Mouse (Mus musculus) midbrain, embryonic 12.5 days (tissue): ENCODE data around the gene Nphp4. TPM values are rescaled to one million over a fixed set of nuclear protein-coding genes. Genes with fewer than 3 reads are reported as not detected.

Experiments
- ATAC-seq: fragments of 200-750 bp; cut with Nextera tagmentation; 2 replicates; pipeline ENCODE4 v1.8.0; 2017; ENCODE audit warnings: low read depth, moderate TSS enrichment, moderate library complexity; ENCODE audit not compliant: low FRiP score
- H3K27ac ChIP-seq: fragments of 300-500 bp; sonication (generic); replicated peaks from 2 replicates; pipeline ENCODE4 v1.5.1; 2016; ENCODE audit warnings: mild to moderate bottlenecking
- H3K27me3 ChIP-seq: fragments of 300-500 bp; sonication (generic); 2 replicates; pipeline ENCODE4 v1.6.1; 2016; ENCODE audit warnings: mild to moderate bottlenecking
- H3K36me3 ChIP-seq: fragments of 300-500 bp; sonication (generic); 2 replicates; pipeline ENCODE4 v1.6.1; 2016
- H3K4me1 ChIP-seq: fragments of 300-500 bp; sonication (generic); 2 replicates; pipeline ENCODE4 v1.6.1; 2016
- H3K4me2 ChIP-seq: fragments of 300-500 bp; sonication (generic); replicated peaks from 2 replicates; pipeline ENCODE4 v1.6.1; 2016; ENCODE audit warnings: mild to moderate bottlenecking, moderate library complexity
- H3K4me3 ChIP-seq: fragments of 300-500 bp; sonication (generic); 2 replicates; pipeline ENCODE4 v1.5.1; 2016; ENCODE audit warnings: mild to moderate bottlenecking
- H3K9ac ChIP-seq: fragments of 300-500 bp; sonication (generic); replicated peaks from 2 replicates; pipeline ENCODE4 v1.6.1; 2016; ENCODE audit warnings: mild to moderate bottlenecking, moderate library complexity
- H3K9me3 ChIP-seq: fragments of 300-500 bp; sonication (generic); 2 replicates; pipeline ENCODE4 v1.6.1; 2016; ENCODE audit warnings: mild to moderate bottlenecking
- WGBS: fragments of 180-500 bp; shearing (Covaris S2); methylation state at CpG from one replicate; pipeline ENCODE4 v1.1.7; 2016; 5-methylcytosine and 5-hydroxymethylcytosine counted together
- polyA plus RNA-seq: library from polyadenylated mRNA; unstranded; fragments of >200 nt; fragmentation: Nextera tagmentation; extraction: Ambion mirVana; gene quantifications from 2 replicates; pipeline ENCODE4 v1.2.1, GENCODE M21; 2016

The Nphp4 gene
- polyA plus RNA-seq, 1 experiment from 2014 or later: 8.1 TPM

DNA sequence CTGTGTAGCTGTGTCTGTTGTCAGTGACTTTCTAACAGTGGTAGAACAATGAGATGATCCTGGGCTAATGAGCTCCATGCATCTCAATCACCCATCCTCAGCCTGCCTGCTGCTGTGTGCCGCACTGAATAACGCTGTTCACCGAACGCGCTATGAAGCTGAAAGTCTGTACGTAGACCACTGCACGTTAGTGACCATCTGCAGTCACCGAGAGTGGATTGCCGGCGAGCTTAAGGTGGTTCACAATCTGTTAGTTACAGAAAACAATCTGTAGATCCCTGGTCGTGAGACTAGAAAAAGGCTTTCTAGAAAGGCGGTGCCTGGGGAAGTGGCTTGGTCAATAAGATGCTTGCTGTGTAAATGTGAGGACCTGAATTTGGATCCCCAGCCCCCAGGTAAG, 22.4 kb upstream of the Nphp4 start:
- 83% methylated on average over 12 of the region's 12 CpGs for WGBS

GRCm38 (mm10) chr4:152456609-152457008, 19.9 kb upstream of the Nphp4 start:
- H3K9me3 ChIP-seq: no peaks in the 10 kb centered on the region
- H3K36me3 ChIP-seq: no peaks in the 10 kb centered on the region
- ATAC-seq: no peak
- no peak overlapping the region for H3K27ac ChIP-seq
- WGBS: 90% methylated on average over 18 of the region's 18 CpGs
- H3K9ac ChIP-seq: no peak overlapping the region
- peaks cover 11% of the 10 kb centered on the region for H3K4me1 ChIP-seq
- H3K4me2 ChIP-seq: no peak overlapping the region
- H3K4me3 ChIP-seq: no peak overlapping the region
- H3K27me3 ChIP-seq: no peaks in the 10 kb centered on the region

More for the DNA sequence above, 22.4 kb upstream of the Nphp4 start:
- H3K4me1 ChIP-seq: peaks cover 11% of the 10 kb centered on the region
- no peak for ATAC-seq
- no peak overlapping the region for H3K4me2 ChIP-seq
- H3K36me3 ChIP-seq: no peaks in the 10 kb centered on the region
- H3K27me3 ChIP-seq: no peaks in the 10 kb centered on the region
- no peaks in the 10 kb centered on the region for H3K9me3 ChIP-seq
- H3K9ac ChIP-seq: no peak overlapping the region
- no peak overlapping the region for H3K4me3 ChIP-seq
- H3K27ac ChIP-seq: no peak overlapping the region

GRCm38 (mm10) chr4:152457673-152458072, 18.8 kb upstream of the Nphp4 start:
- peaks cover 10% of the 10 kb centered on the region for H3K4me1 ChIP-seq
- H3K9me3 ChIP-seq: no peaks in the 10 kb centered on the region
- no peak overlapping the region for H3K9ac ChIP-seq
- no peak overlapping the region for H3K4me3 ChIP-seq
- no peaks in the 10 kb centered on the region for H3K36me3 ChIP-seq
- no peak overlapping the region for H3K4me2 ChIP-seq
- H3K27ac ChIP-seq: no peak overlapping the region
- H3K27me3 ChIP-seq: no peaks in the 10 kb centered on the region
- no peak for ATAC-seq
- 94% methylated on average over 4 of the region's 4 CpGs for WGBS

DNA sequence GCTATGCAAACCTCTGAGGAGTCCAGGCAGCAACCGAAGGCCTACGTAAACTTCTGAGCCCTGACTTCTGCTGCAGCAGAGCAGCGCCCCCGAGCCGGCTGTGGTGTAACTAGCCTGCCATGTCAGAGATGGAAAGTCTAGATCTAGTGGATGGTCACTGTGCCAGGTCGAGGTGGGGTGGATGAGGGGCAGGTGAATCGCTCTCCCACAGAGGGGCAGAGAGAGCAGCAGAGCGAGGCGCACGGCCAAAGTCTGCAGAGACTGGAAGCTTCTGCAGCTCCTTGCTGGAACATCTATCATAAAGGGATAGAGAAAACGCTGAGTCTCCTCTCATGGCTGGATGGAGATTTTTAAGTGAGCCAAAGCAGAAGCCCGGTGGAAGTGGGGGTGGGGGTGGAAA, 14.0 kb upstream of the Nphp4 start:
- Histone ChIP-seq H3K36me3 (no peaks in the 10 kb centered on the region), H3K9ac (no peak overlapping the region), H3K9me3 (no peaks in the 10 kb centered on the region), H3K4me3 (no peak overlapping the region), H3K27me3 (0 out of 2 replicates have a peak, but pooled peaks cover 8% of the 10 kb centered on the region), H3K4me1 (peaks cover 18% of the 10 kb centered on the region), H3K27ac (no peak overlapping the region), H3K4me2 (no peak overlapping the region)
- ATAC-seq: no peak
- WGBS: 88% methylated on average over 12 of the region's 12 CpGs

DNA sequence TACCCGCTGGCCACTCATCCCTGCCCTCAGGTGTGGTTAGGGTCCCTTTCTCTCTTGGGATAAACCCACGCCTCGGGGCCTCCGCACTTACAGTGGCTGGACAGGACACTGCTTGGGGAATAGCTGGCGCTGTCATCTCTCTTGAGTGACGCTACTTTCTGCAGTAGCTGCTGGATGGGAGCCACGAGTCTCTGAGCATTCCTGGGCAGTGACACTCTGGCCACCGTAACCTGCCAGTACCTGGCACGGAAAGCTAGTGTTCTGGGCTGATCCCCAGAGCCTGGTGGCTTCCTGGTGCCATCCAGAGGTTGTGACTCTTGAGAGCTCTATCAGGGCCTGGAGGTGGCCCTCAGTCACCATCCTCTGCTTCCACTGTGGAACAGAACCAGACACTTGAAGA, 13.4 kb upstream of the Nphp4 start:
- 0 out of 2 replicates have a peak, but pooled peaks cover 8% of the 10 kb centered on the region for H3K27me3 ChIP-seq
- peaks cover 18% of the 10 kb centered on the region for H3K4me1 ChIP-seq
- no peak overlapping the region for H3K27ac ChIP-seq
- no peaks in the 10 kb centered on the region for H3K9me3 ChIP-seq
- no peak overlapping the region for H3K4me3 ChIP-seq
- WGBS: 90% methylated on average over 9 of the region's 9 CpGs
- no peak overlapping the region for H3K9ac ChIP-seq
- H3K4me2 ChIP-seq: no peak overlapping the region
- no peaks in the 10 kb centered on the region for H3K36me3 ChIP-seq
- no peak for ATAC-seq

DNA sequence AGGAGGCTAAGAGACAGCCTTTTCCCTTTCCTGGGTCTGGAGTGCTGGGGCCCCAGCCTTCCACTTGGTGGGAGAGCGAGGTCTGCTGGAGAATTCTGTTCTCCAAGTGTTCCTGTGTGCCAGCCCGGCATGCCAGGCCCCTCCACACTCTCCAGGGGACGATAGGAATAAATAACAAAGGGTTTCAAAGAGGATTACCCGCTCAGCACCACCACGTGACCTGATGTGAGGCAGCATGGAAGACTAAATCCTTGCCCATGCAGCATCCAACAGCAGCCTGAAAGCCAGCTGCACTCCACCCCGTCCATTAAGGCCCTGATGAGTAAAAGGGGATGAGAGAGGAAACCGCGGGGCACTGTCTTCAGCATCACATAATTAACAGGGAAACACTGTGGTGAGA, 11.4 kb upstream of the Nphp4 start:
- H3K36me3 ChIP-seq: no peaks in the 10 kb centered on the region
- 0 out of 2 replicates have a peak overlapping the region, but pooled peaks have one; percentile 20 for H3K9ac ChIP-seq
- peak overlapping the region; percentile 78 for H3K27ac ChIP-seq
- peaks cover 18% of the 10 kb centered on the region for H3K4me1 ChIP-seq
- no peak overlapping the region for H3K4me3 ChIP-seq
- 6% methylated on average over 8 of the region's 8 CpGs for WGBS
- H3K9me3 ChIP-seq: no peaks in the 10 kb centered on the region
- ATAC-seq: peak; percentile 87
- peak overlapping the region; percentile 34 for H3K4me2 ChIP-seq
- H3K27me3 ChIP-seq: 0 out of 2 replicates have a peak, but pooled peaks cover 8% of the 10 kb centered on the region

DNA sequence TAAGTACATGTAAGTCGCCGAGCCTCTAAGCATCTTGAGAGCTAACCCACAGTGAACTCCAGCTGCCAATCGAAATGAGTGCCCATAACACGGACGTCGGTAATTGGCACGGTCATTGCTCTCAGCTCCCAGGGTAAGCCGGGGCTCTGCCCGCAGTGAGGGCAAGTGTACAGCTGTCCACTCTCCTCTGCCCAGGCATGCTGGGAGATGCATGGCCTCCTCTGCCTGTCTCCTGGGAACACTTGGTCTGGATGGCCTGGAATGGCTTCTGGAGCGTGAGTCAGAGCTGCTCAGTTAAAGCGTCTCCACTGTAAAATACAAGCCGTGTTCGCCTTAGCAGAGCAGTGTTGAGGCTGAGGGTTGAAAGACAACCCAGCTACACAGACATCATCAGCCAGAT, 9.9 kb upstream of the Nphp4 start:
- no peak overlapping the region for H3K9ac ChIP-seq
- peaks cover 18% of the 10 kb centered on the region for H3K4me1 ChIP-seq
- H3K4me3 ChIP-seq: no peak overlapping the region
- no peak overlapping the region for H3K27ac ChIP-seq
- 92% methylated on average over 13 of the region's 13 CpGs for WGBS
- peaks cover 4% of the 10 kb centered on the region; the same call in 1 of the 2 replicates for H3K9me3 ChIP-seq
- 0 out of 2 replicates have a peak, but pooled peaks cover 8% of the 10 kb centered on the region for H3K27me3 ChIP-seq
- no peaks in the 10 kb centered on the region for H3K36me3 ChIP-seq
- no peak for ATAC-seq
- H3K4me2 ChIP-seq: no peak overlapping the region

DNA sequence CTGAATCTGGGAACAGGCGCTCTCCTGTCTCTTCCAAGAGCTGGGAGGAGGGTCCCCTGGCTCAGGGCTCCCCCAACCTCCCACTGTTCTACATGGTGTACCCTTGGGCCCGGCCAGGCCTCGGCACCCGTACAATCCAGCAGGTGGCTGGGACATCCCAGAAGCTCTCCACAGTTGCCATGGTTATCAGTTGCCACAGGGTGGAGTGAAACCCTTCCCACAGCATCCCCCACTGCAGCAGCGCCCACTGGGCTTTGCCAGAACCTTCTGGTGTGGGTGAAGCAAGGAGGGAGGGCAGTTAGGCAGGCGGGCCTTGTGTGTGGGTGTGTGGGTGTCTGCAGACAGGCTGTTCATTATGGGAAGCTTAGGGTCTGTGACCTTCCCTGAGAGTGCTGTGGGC, 8.6 kb upstream of the Nphp4 start:
- peaks cover 16% of the 10 kb centered on the region; the same call in 1 of the 2 replicates for H3K9me3 ChIP-seq
- no peak overlapping the region for H3K4me3 ChIP-seq
- H3K36me3 ChIP-seq: 0 out of 2 replicates have a peak, but pooled peaks cover 9% of the 10 kb centered on the region
- no peak overlapping the region for H3K9ac ChIP-seq
- 83% methylated on average over 6 of the region's 6 CpGs for WGBS
- no peak overlapping the region for H3K27ac ChIP-seq
- no peak overlapping the region for H3K4me2 ChIP-seq
- peaks cover 18% of the 10 kb centered on the region for H3K4me1 ChIP-seq
- 0 out of 2 replicates have a peak, but pooled peaks cover 8% of the 10 kb centered on the region for H3K27me3 ChIP-seq
- ATAC-seq: no peak

DNA sequence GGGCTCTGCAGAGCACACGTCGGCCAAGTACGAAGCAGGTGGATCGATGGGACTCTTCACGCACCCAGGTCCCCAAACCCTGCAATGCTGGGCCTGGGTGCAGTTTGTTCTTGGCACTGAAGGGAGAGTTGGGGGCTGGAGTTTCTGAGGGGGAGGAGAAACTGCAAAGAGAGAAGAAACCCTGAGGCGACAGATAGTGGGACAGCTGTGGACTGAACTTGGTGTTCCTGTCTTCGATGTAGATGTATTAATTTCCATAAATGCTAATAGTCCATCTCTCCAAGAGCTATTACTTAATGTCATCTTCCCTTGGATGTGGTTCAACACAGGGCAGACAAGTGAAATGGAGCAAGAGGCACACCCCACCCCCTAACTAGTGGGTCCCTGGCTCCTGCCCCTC, 565 bp upstream of the Nphp4 start:
- Histone ChIP-seq H3K9ac (no peak overlapping the region), H3K9me3 (peaks cover 16% of the 10 kb centered on the region; the same call in 1 of the 2 replicates), H3K27ac (no peak overlapping the region), H3K4me2 (peak overlapping the region; percentile 71), H3K36me3 (peaks cover 9% of the 10 kb centered on the region; the same call in 1 of the 2 replicates), H3K4me1 (peaks cover 19% of the 10 kb centered on the region), H3K27me3 (peaks cover 24% of the 10 kb centered on the region), H3K4me3 (no peak overlapping the region; the same call in 1 of the 2 replicates)
- ATAC-seq: no peak
- WGBS: 85% methylated on average over 7 of the region's 7 CpGs

DNA sequence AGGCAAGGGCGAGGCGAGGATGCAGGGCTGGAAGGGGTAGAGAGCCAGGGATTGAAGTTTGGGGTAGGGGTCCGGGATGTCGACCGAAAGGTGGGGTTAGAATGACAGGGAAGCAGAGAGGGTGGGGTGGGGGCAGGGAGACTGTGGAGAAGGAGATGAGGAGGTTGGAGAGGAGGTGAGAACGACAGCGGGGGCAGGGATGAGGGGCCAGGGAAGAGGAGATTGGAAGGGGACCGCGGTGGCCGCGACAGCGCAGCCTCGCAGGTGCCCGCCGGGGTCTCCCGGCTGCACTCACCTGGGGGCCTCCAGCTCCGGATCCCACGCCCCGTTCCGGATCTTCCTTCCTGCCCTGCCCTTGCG, 580 bp downstream of the Nphp4 start:
- peak overlapping the region; percentile 71 for H3K4me2 ChIP-seq
- peaks cover 8% of the 10 kb centered on the region; the same call in 1 of the 2 replicates for H3K9me3 ChIP-seq
- ATAC-seq: no peak; the same call in 1 of the 2 replicates
- H3K27me3 ChIP-seq: peaks cover 24% of the 10 kb centered on the region
- peaks cover 19% of the 10 kb centered on the region for H3K4me1 ChIP-seq
- peak overlapping the region; percentile 70 for H3K4me3 ChIP-seq
- H3K9ac ChIP-seq: peak overlapping the region; percentile 69
- peaks cover 6% of the 10 kb centered on the region; the same call in 1 of the 2 replicates for H3K36me3 ChIP-seq
- no peak overlapping the region for H3K27ac ChIP-seq
- under 1% methylated on average over 11 of the region's 21 CpGs for WGBS

GRCm38 (mm10) chr4:152477466-152478223, 1.1 kb downstream of the Nphp4 start, which contains the start of gene Kcnab2:
Gene Kcnab2, minus strand, starts transcription at chr4:152477871.
- Histone ChIP-seq H3K27me3 (peaks cover 24% of the 10 kb centered on the region), H3K9ac (peak within 1 kb of the TSS; percentile 71), H3K36me3 (peaks cover under 1% of the 10 kb centered on the region; the same call in 1 of the 2 replicates), H3K4me1 (peaks cover 19% of the 10 kb centered on the region), H3K9me3 (peaks cover 3% of the 10 kb centered on the region; the same call in 1 of the 2 replicates), H3K4me2 (peak within 1 kb of the TSS; percentile 71), H3K27ac (peak within 1 kb of the TSS; percentile 69), H3K4me3 (peak within 1 kb of the TSS; percentile 70)
- ATAC-seq: peak; percentile 95
- WGBS: under 1% methylated on average over 63 of the region's 63 CpGs

DNA sequence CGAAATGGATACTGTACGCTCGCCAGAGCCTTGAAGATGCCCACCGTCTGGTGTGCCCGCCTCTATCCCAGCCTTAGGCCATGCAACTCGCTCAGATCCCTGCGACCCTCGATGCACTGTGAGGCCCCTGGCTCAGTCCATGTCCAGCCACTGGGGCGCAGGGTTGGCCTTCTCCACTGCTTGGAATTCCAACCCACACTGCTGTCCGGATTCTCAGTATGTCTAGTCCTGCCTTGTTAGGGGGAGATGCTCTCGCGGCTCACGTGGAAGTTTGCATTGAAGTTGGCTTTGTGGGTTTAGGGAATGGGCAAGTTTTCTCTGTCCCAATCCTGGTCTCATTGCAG, 1.7 kb downstream of the Nphp4 start:
- peak overlapping the region; percentile 69 for H3K27ac ChIP-seq
- peak overlapping the region; percentile 71 for H3K4me2 ChIP-seq
- H3K9ac ChIP-seq: peak overlapping the region; percentile 71
- no peak; the same call in 1 of the 2 replicates for ATAC-seq
- no peaks in the 10 kb centered on the region; the same call in 1 of the 2 replicates for H3K36me3 ChIP-seq
- under 1% methylated on average over 13 of the region's 13 CpGs for WGBS
- peaks cover 24% of the 10 kb centered on the region for H3K27me3 ChIP-seq
- H3K4me1 ChIP-seq: peaks cover 19% of the 10 kb centered on the region
- H3K9me3 ChIP-seq: no peaks in the 10 kb centered on the region
- H3K4me3 ChIP-seq: peak overlapping the region; percentile 70
